Comparison of ENCODE assay signal across 9 mouse cellular contexts in genomic region chr16:11532592-11532991, GRCm38 (mm10).
DNase-seq lines count a peak whose midpoint lies in the region; ATAC-seq lines count a peak whose summit lies in the region.
"Had no signal": no experiment of that assay in that cellular context is flagged by ENCODE, and none has a peak within 500 bp of the region (broad histone marks: within the 10 kb centered on the region; RNA-seq: fewer than 3 reads in every experiment).

No protein-coding gene starts in this region.

- peaks cover 18% of the 10 kb centered on the region for H3K4me1 ChIP-seq in forebrain, embryonic 15.5 days

- intact Hi-C loops in heart, postnatal 10 days (cut with DNase I): no loop called here

- H3K36me3 ChIP-seq in forebrain, embryonic 15.5 days: no peaks in the 10 kb centered on the region

- no peak overlapping the region for H3K4me3 ChIP-seq in forebrain, embryonic 15.5 days

- no peak overlapping the region for H3K4me2 ChIP-seq in forebrain, embryonic 15.5 days (replicated peaks)

- no peaks in the 10 kb centered on the region for H3K9me3 ChIP-seq in forebrain, embryonic 15.5 days

- WGBS in forebrain, embryonic 15.5 days: 57% methylated on average over 8 of the region's 8 CpGs

- H3K9ac ChIP-seq in forebrain, embryonic 15.5 days (replicated peaks): no peak overlapping the region
- H3K9ac ChIP-seq: liver, embryonic 14.5 days had no signal

- no peak overlapping the region; the same call in 1 of the 2 replicates for H3K27ac ChIP-seq in forebrain, embryonic 15.5 days (replicated peaks)
- H3K27ac ChIP-seq: liver, embryonic 14.5 days had no signal

- DNase-seq in frontal cortex, postnatal 25 days (ENCODE audit: low spot score in 2 of 2): no peak
- DNase-seq in brain, adult 2 months (ENCODE audit: low read depth, low spot score): peak; percentile 96
- DNase-seq in heart, postnatal 10 days: peak; percentile 89 to 91
- peak; percentile 44 to 58 for DNase-seq in layer of hippocampus, postnatal 10 days (ENCODE audit: low spot score in 2 of 2)
- peak; percentile 34 for DNase-seq in right cerebral cortex, postnatal 25 days

- peak; percentile 54 for ATAC-seq in frontal cortex, adult (ENCODE audit: low TSS enrichment)
- peak; percentile 55 for ATAC-seq in forebrain, embryonic 15.5 days (replicated peaks)
- no peak for ATAC-seq in inflammation-experienced regulatory T-cells, adult 6 months

- H3K27me3 ChIP-seq in forebrain, embryonic 15.5 days: no peaks in the 10 kb centered on the region

Comparison
In these comparisons a context has a peak if more than half of its experiments do, and no peak if none do; other contexts are left out.
1. DNase-seq: peak in brain, adult 2 months (single experiment), heart, postnatal 10 days (2 of 2), layer of hippocampus, postnatal 10 days (2 of 2) and right cerebral cortex, postnatal 25 days (single experiment); none in frontal cortex, postnatal 25 days (0 of 2).